Mouse (Mus musculus): ENCODE data around the gene Klc3.

Gene Klc3

DNA sequence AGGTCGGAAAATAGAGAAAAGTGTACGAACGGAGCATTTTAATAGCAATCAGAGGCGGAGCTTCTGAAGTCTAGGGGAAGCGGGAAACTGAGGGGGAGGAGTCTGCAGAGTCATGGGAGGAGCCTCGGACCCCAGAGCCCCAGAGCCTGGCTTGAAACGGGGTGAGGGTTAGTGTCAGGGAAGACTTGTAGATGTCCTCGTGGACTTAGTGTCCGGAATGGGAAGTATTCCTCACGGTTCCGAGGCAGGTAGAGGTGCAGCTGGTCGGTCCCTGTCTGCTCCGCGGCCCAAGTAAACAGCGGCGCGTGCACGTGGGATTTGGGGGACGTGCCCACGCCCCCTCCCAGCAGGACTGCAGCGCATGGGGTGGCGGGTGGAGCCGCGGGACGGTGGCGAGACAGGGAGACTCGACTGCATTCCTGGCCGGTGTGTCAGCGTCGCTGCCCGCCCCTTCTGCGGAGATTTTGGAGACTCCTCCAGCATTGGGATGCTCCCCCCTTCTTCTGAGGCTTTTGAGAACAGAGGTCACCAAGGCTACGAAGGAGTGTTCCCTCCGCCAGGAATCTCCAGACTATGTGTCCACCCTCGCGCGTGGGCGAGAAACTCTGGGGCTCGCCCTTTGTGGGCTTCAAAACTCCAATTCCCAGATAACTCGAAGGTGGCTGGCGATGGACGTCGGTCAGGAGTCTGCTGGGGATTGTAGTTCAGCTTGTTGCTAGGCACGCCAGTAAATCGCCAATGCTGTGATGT lies 43.8 kb downstream of the Klc3 start:
- DNase-seq (ENCODE audit: low spot score) = no peak

DNA sequence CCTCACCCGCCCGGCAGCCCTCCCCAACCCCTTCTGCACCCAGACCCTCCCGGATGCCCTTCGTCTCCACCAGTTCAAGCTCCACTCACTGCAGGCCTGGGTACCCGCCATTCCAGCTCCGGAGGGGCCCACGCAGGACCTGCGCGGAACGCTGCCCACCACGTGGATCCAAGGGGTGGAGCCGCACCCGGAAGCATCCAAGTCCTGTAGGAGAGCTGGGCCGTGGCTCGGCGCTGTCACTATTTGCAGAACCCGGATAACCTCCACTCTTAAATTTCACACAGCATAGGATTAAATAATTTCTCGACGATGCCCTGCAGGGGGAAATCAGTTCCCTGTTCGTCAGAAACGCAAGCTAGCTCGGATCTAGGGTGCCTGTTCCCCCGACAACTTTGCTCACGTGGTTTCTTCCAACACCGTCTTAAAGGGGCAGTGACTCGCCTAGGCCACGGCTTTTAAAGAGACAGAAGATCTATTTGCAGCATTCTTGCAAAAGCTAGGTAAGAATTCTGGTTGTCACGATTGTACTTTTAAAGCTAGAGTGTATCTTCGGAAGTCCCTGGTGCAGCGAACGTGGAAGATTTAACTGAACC lies 44.5 kb downstream of the Klc3 start, which contains the start of the genes Cd3eap and Ppp1r13l:
Gene Cd3eap, minus strand, starts transcription at position 185 of the 593 bp plus-strand sequence.
Gene Ppp1r13l, plus strand, starts transcription at position 451 of the 593 bp plus-strand sequence.
- peak; percentile 82 for DNase-seq (ENCODE audit: low spot score)

DNA sequence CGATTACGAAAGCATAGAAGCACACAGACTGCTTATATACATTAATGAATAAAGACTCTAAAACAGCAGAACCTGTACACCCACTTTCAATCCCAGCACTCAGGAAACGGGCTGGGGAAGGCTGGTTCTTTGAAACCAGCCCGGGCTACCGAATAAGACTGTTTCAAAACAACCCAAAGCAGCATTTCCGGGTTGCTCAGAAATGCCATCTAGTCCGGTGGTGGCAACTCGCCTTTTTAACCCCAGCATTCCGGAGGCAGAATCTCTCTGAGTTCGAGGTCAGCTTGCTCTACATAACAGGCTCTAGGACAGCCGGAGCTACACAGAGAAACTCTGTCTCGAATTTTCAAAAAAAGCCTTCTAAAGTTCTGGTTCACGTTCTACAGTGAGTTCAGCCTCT lies 45.3 kb downstream of the Klc3 start:
- DNase-seq (ENCODE audit: low spot score) = no peak

DNA sequence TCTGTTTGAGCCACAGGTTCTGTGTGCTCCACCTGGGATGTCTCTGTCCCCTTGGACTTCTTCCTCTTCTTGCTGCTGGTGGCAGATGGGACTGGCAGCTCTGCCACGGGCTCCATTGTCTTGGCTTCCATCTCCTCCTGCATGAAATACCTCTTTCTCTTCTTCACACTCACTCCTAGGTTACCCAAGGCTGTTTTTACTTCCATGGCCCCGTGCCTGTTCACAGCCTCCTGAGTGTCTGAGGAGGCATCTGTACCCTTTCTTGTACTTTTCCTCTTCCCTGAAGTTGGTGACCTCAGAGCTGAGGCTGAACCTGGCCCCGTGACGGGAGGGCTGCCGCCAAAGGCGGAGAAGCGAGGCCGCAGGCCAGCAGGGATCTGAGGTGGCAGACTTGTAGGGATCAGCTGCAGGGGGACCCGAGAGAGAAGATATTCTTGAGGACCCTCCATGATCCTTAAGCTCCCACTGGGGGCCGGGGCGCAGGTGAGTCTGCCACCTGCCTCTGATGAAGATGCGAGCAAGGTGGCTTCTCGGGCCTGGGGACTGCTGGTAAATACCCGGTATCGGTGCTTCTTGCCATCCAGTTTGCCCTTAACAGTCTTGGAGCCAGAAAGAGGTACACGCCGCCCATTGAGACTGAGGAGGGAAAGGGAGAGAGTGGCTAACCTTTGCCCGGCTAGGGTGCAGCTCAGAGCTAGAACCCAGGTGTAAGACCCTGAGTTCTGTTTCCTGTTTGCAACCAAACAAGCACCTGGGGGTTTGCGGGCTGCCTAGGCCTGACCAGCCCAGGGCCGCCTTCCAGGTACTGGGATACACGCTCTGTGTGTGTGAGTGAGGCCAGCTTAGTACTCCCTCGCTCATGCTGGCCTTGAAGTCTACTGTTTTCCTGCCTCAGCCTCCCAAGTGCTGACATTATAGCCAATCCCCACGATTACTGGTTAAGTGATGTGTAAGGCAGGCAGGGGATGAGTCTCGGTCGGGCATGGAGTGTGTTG lies 46.2 kb downstream of the Klc3 start:
- no peak for DNase-seq (ENCODE audit: low spot score)

DNA sequence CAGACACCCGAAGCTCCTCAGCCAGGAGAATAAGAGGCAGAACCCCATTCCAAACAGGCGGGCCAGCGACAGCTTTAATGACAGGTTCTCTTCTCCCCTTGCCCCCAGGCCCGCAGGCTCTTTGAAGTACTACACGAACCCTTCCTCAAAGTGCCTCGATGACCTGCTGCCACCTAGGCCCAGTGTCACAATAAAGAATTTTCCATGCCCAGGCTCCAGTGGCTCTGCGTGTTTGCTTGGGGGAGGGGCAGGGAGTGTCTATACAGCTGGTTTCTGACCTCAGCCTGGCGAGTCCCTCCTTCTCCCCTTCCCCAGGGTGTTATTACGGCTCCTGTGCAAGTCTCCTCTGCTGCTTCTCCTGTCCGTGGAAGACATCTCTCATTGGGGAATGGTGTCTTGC lies 47.6 kb downstream of the Klc3 start:
- no peak for DNase-seq (ENCODE audit: low spot score)

DNA sequence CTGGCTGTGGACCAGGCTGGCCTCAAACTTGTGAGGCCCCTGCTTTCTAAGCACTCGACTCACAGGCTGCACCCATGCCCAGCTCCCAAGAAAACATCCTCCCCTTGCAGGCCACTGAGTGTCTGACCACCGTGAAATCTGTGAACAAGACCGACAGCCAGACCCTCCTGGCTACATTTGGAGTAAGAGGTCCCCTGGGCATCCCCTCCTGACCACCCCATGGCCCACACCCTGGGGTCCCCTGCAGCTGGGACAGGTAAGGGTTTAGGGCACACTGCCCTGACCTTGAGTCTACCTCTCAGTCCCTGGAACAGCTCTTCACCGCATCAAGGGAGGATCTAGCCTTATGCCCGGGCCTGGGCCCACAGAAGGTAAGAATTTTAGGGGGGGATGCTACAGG lies 48.9 kb downstream of the Klc3 start:
- no peak for DNase-seq (ENCODE audit: low spot score)

DNA sequence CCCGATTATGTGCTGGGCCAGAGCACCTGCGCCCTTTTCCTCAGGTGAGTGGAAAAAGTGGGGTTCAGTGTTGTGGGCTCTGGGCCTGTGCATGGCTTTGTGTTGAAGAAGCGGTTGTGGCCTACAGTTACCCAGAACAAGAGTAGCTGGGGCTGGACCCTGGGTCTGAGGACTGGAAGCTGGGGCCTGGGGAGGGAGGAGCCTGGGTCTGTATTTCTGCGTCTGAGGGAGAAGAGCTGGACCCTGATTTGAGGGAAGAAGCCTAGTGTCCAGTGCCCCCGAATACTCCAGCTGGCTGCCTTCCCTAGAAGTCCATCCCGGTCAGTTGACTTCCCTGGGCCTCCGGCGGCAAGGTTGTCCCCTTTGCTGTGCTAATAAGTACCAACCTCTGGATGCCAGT lies 53.7 kb downstream of the Klc3 start:
- no peak for DNase-seq (ENCODE audit: low spot score)

DNA sequence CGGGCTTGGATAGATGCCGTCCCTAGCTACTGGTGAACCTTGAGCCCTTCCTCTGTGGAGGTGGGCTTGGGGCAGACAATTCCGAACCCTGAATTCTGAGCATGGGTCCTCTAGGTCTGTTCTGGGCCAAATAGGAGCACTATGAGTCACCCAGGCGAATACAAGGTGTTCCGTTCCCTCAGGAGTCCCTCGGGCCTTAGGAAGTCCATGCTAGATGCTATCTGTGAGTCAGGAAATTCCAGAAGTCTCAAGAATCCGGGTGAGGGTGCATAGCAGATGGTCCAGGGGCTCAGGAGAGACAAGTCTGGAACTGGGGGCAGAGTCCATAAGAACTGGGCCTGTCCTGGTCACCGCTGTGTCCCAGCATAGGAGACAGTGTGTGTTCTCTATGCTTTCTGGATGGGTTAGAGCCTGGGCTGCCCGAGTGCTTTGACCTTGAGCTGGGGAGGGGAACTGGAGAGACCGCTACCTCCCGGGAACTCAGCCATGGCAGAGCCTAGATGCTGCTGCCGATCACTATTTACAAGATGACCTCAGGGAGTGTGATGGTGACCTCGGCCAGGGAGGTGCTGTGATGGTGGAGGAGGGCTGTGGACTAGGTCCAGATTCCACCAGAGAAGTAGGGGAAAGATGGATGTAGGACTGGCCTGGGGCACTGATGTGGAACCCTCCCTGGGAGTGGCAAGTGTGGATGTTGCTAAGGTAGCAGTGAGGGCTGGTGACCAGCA lies 54.6 kb downstream of the Klc3 start:
- no peak for DNase-seq (ENCODE audit: low spot score)

DNA sequence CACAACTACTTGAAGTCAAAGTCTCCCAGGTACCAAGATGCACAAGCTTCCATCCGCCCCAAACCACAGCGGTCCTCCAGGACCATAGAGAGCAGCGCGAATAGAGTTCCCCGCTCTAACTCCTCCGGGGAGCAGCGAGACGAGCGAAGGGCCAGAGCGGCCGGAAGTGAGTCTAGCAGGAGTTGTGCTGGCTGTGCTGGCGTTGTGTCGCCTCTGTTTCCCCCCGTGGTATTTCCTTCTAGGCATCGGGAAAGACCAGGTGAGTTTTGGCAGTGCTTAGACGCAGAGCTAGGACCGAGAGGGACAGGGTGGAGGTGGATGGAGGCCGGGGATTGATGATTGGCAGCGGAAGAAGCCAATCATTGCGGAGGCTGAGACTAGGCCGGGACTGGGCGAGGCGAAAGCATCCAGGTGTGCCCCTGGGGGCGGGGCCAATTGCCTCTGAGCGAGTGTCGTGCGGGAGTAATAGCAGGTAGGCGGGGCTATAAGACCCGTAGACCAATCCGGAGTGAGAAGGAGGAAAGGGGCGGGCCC lies 58.9 kb downstream of the Klc3 start:
- peak; percentile 97 for DNase-seq (ENCODE audit: low spot score)
